Mouse (Mus musculus) forebrain, embryonic 12.5 days (tissue): Measurements from ENCODE around the gene Actn1. TPM values are rescaled to one million over a fixed set of nuclear protein-coding genes. Genes with fewer than 3 reads are reported as not detected.
A peak's percentile ranks its signal among the peaks of the same experiment; 100 is the strongest.

ENCODE experiments used
- ATAC-seq: fragments of 200-750 bp; cut with Nextera tagmentation; 2 replicates; pipeline ENCODE4 v1.8.0; 2017; ENCODE audit warnings: moderate TSS enrichment; ENCODE audit not compliant: low FRiP score
- H3K27ac ChIP-seq: fragments of 300-500 bp; sonication (generic); 2 replicates; pipeline ENCODE4 v1.5.1; 2016; ENCODE audit warnings: mild to moderate bottlenecking
- H3K27me3 ChIP-seq: fragments of 300-500 bp; sonication (generic); 2 replicates; pipeline ENCODE4 v1.6.1; 2016; ENCODE audit warnings: mild to moderate bottlenecking
- H3K36me3 ChIP-seq: fragments of 300-500 bp; sonication (generic); replicated peaks from 2 replicates; pipeline ENCODE4 v1.6.1; 2016; ENCODE audit warnings: mild to moderate bottlenecking
- H3K4me1 ChIP-seq: fragments of 300-500 bp; sonication (generic); 2 replicates; pipeline ENCODE4 v1.6.1; 2016
- H3K4me2 ChIP-seq: fragments of 300-500 bp; sonication (generic); 2 replicates; pipeline ENCODE4 v1.6.1; 2016; ENCODE audit warnings: mild to moderate bottlenecking, moderate library complexity
- H3K4me3 ChIP-seq: fragments of 300-500 bp; sonication (generic); replicated peaks from 2 replicates; pipeline ENCODE4 v1.5.1; 2016; ENCODE audit warnings: mild to moderate bottlenecking
- H3K9ac ChIP-seq: fragments of 300-500 bp; sonication (generic); 2 replicates; pipeline ENCODE4 v1.6.1; 2016; ENCODE audit warnings: mild to moderate bottlenecking
- H3K9me3 ChIP-seq: fragments of 300-500 bp; sonication (generic); 2 replicates; pipeline ENCODE4 v1.6.1; 2016
- WGBS: fragments of 180-500 bp; shearing (Covaris S2); methylation state at CpG from one replicate; pipeline ENCODE4 v1.1.7; 2016; 5-methylcytosine and 5-hydroxymethylcytosine counted together
- polyA plus RNA-seq: library from polyadenylated mRNA; unstranded; fragments of >200 nt; fragmentation: Nextera tagmentation; extraction: Ambion mirVana; gene quantifications from 2 replicates; pipeline ENCODE4 v1.2.1, GENCODE M21; 2016

Actn1 gene
- polyA plus RNA-seq, 1 experiment from 2014 or later = 21.9 TPM

DNA sequence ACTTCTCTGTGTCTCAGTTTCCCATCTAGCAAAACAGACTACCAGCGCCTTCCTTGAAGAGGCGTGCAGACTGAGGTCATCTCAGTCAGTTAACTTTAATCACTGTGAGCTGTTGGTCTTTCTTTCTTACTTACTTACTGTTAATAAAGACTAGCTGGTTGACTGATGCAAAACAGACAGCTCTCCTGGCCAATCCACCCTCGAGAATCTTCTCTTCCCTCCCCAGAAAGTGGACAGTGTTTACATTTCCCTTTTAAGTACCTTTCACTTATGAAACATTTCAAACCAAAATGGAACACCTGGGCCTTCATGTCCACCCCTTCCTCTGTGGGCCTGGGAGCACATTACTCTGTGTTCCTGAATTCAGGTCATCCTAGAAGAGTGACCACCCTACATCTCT is 8.6 kb downstream of the Actn1 start:
- Histone ChIP-seq H3K36me3 (no peaks in the 10 kb centered on the region), H3K9me3 (no peaks in the 10 kb centered on the region), H3K4me3 (no peak overlapping the region), H3K9ac (no peak overlapping the region), H3K27ac (no peak overlapping the region), H3K4me1 (no peaks in the 10 kb centered on the region; the same call in 1 of the 2 replicates), H3K4me2 (no peak overlapping the region), H3K27me3 (no peaks in the 10 kb centered on the region)
- WGBS = 73% methylated on average over 3 of the region's 3 CpGs
- ATAC-seq = no peak

DNA sequence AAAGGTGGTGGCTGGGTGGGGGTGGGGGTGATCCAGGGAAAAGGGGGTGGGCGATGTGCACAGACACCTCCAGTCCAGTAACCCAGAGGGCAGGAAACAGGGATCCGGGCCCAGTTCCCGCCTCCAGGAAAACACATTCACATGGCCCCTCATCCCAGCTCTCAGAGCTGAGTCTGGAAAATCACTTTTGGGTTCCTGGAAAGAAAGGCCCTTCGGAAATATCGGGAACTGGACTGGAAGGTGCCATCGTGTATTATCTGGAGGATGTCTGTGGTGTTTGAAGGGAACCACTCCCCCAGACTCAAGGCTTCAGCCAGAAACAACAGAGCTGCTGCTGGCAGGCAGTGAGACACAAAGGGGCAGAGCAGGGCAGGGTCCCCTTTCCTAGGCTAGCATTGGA is 10.6 kb downstream of the Actn1 start:
- H3K4me3 ChIP-seq = no peak overlapping the region
- H3K4me2 ChIP-seq = no peak overlapping the region
- no peak overlapping the region for H3K9ac ChIP-seq
- no peaks in the 10 kb centered on the region for H3K27me3 ChIP-seq
- H3K27ac ChIP-seq = no peak overlapping the region
- no peaks in the 10 kb centered on the region; the same call in 1 of the 2 replicates for H3K4me1 ChIP-seq
- H3K36me3 ChIP-seq = no peaks in the 10 kb centered on the region; the same call in 1 of the 2 replicates
- WGBS = 72% methylated on average over 6 of the region's 6 CpGs
- ATAC-seq = no peak
- H3K9me3 ChIP-seq = no peaks in the 10 kb centered on the region

DNA sequence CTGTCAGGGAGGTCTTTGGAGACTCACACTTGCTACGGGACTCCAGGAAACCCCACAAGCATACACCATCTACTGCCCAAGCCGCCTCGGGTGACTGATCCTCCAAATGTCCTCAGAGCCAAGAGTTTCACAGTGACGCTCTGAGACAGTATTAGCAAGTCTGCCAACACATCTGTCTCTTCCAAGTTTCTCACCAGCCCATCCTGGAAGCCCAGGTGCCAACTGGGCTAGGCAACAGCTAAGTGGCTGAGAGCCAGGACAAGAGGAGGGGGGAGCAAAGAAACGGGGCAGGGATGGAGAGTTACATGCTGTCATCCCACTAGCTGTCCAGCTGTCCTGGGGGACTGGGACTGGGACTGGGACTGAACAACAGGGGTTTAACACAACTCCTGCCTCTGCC is 13.1 kb downstream of the Actn1 start:
- H3K9me3 ChIP-seq = no peaks in the 10 kb centered on the region
- H3K4me2 ChIP-seq = no peak overlapping the region
- H3K27ac ChIP-seq = no peak overlapping the region
- no peak overlapping the region for H3K4me3 ChIP-seq
- no peak for ATAC-seq
- WGBS = 85% methylated on average over 5 of the region's 5 CpGs
- no peaks in the 10 kb centered on the region for H3K27me3 ChIP-seq
- peaks cover 9% of the 10 kb centered on the region; the same call in 1 of the 2 replicates for H3K4me1 ChIP-seq
- no peaks in the 10 kb centered on the region; the same call in 1 of the 2 replicates for H3K36me3 ChIP-seq
- no peak overlapping the region for H3K9ac ChIP-seq

GRCm38 (mm10) chr12:80246505-80246904 is 13.7 kb downstream of the Actn1 start:
- 85% methylated on average over 2 of the region's 2 CpGs for WGBS

DNA sequence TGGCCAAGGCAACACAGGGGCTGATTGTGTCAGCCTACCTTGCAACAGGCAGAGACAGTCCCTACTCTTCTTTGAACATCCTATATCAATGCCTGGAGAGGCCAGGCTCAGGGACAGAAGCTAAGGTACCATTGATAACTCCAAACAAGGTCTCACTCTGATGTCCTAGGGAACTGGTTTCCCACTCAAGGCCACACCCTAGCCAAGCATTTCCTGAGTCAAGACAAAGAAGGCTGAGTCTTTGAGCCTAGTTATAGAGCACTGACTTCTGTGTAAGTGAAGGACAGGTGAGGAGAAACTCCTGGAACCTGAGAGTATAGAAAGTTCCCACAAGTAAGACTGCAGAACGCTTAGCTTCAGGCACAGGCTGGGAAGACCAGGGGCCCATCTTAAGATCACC is 15.4 kb downstream of the Actn1 start:
- H3K4me2 ChIP-seq = no peak overlapping the region
- H3K4me3 ChIP-seq = no peak overlapping the region
- no peaks in the 10 kb centered on the region for H3K9me3 ChIP-seq
- peaks cover 9% of the 10 kb centered on the region; the same call in 1 of the 2 replicates for H3K4me1 ChIP-seq
- H3K27ac ChIP-seq = no peak overlapping the region
- ATAC-seq = no peak
- 90% methylated on average over 1 of the region's 1 CpGs for WGBS
- no peaks in the 10 kb centered on the region; the same call in 1 of the 2 replicates for H3K36me3 ChIP-seq
- H3K9ac ChIP-seq = no peak overlapping the region
- no peaks in the 10 kb centered on the region for H3K27me3 ChIP-seq

More at GRCm38 (mm10) chr12:80246505-80246904, 13.7 kb downstream of the Actn1 start:
- ATAC-seq = no peak
- Histone ChIP-seq H3K4me1 (peaks cover 9% of the 10 kb centered on the region; the same call in 1 of the 2 replicates), H3K9me3 (no peaks in the 10 kb centered on the region), H3K4me2 (no peak overlapping the region), H3K36me3 (no peaks in the 10 kb centered on the region; the same call in 1 of the 2 replicates), H3K27me3 (no peaks in the 10 kb centered on the region), H3K9ac (no peak overlapping the region), H3K27ac (no peak overlapping the region), H3K4me3 (no peak overlapping the region)

DNA sequence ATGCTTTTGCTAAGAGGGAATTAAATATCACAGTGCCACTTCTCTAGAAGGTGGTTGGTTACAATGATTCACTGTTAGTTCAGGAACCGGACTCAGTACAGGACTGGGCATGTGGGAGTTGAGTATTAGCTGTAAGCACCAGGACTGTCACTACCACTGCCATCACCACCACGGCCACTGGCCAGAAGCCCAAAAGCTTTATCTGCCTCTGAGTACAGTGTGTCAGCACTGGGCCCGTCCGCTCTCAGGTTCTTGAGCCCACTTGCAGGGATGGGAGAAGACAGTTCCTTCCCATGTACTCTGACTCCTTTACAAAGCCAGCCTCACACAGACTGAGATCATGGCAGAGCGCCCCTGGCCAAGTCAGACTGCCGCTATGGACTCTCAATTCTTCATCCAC is 16.0 kb downstream of the Actn1 start:
- no peak overlapping the region for H3K9ac ChIP-seq
- no peaks in the 10 kb centered on the region; the same call in 1 of the 2 replicates for H3K36me3 ChIP-seq
- H3K27me3 ChIP-seq = no peaks in the 10 kb centered on the region
- no peak overlapping the region for H3K4me2 ChIP-seq
- ATAC-seq = no peak
- WGBS = 98% methylated on average over 6 of the region's 6 CpGs
- no peak overlapping the region for H3K4me3 ChIP-seq
- H3K4me1 ChIP-seq = peaks cover 9% of the 10 kb centered on the region; the same call in 1 of the 2 replicates
- no peak overlapping the region for H3K27ac ChIP-seq
- no peaks in the 10 kb centered on the region for H3K9me3 ChIP-seq

GRCm38 (mm10) chr12:80243335-80243734 is 16.8 kb downstream of the Actn1 start:
- no peaks in the 10 kb centered on the region; the same call in 1 of the 2 replicates for H3K36me3 ChIP-seq
- no peak overlapping the region for H3K27ac ChIP-seq
- H3K9me3 ChIP-seq = no peaks in the 10 kb centered on the region
- H3K27me3 ChIP-seq = no peaks in the 10 kb centered on the region
- no peak overlapping the region for H3K9ac ChIP-seq
- H3K4me2 ChIP-seq = no peak overlapping the region
- no peak overlapping the region for H3K4me3 ChIP-seq
- H3K4me1 ChIP-seq = peaks cover 9% of the 10 kb centered on the region; the same call in 1 of the 2 replicates
- WGBS = 81% methylated on average over 4 of the region's 4 CpGs
- ATAC-seq = no peak

DNA sequence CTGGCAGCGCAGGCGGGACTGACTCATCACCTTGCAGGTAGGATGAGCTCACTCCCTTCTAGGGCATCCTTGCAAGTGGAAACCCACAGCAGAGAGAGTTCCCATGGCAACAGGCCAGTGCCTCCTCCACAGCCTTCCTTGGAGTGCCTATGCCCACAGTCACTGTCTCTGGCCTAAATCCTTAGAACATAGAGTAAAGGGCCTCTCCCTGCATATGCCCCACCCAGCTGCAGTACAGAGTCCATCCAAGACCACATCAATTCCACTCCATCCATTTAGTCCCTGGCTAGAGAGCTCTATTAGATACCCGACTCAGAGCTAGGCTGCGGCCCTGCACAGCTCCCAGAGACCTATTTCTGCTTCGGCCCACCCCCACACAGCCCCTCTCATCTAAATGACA is 20.7 kb downstream of the Actn1 start:
- H3K27ac ChIP-seq = no peak overlapping the region
- H3K27me3 ChIP-seq = no peaks in the 10 kb centered on the region
- H3K4me1 ChIP-seq = peaks cover 9% of the 10 kb centered on the region; the same call in 1 of the 2 replicates
- H3K36me3 ChIP-seq = no peaks in the 10 kb centered on the region; the same call in 1 of the 2 replicates
- no peaks in the 10 kb centered on the region for H3K9me3 ChIP-seq
- ATAC-seq = no peak
- no peak overlapping the region for H3K4me2 ChIP-seq
- H3K9ac ChIP-seq = 0 out of 2 replicates have a peak overlapping the region, but pooled peaks have one; percentile 12
- no peak overlapping the region for H3K4me3 ChIP-seq
- 92% methylated on average over 5 of the region's 5 CpGs for WGBS

DNA sequence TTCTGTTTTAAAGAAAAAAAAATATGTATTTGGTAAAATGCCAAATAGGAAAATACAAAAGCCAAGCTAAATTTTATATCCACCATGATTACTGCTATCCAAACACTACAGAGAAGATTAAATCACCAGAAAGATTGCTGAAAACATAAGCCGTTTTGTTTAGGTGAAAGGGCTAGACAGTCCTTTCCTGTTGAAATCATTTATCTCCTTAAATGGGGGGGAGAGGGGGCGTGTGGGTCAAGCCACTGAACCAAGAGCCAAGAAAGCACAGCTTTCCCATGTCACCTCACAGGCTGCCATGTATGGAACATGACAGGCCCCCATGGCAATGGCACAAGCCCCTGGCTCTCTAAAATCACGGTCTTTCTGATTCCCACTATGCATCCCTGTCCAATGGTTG is 21.6 kb downstream of the Actn1 start:
- H3K36me3 ChIP-seq = 0 out of 2 replicates have a peak, but pooled peaks cover 3% of the 10 kb centered on the region
- H3K27ac ChIP-seq = no peak overlapping the region
- no peak overlapping the region for H3K9ac ChIP-seq
- ATAC-seq = no peak
- no peaks in the 10 kb centered on the region for H3K9me3 ChIP-seq
- H3K4me2 ChIP-seq = no peak overlapping the region
- WGBS = 85% methylated on average over 3 of the region's 3 CpGs
- H3K4me1 ChIP-seq = peaks cover 5% of the 10 kb centered on the region; the same call in 1 of the 2 replicates
- no peaks in the 10 kb centered on the region for H3K27me3 ChIP-seq
- no peak overlapping the region for H3K4me3 ChIP-seq

- WGBS = 97% methylated on average over 1 of the region's 1 CpGs
- Histone ChIP-seq H3K36me3 (0 out of 2 replicates have a peak, but pooled peaks cover 3% of the 10 kb centered on the region), H3K27ac (no peak overlapping the region), H3K4me1 (peaks cover 16% of the 10 kb centered on the region), H3K9ac (no peak overlapping the region), H3K4me2 (no peak overlapping the region), H3K4me3 (no peak overlapping the region), H3K27me3 (no peaks in the 10 kb centered on the region), H3K9me3 (no peaks in the 10 kb centered on the region)
- no peak for ATAC-seq
Observed at GRCm38 (mm10) chr12:80235295-80235694, 24.9 kb downstream of the Actn1 start.

- H3K27ac ChIP-seq = no peak overlapping the region
- no peak for ATAC-seq
- no peaks in the 10 kb centered on the region for H3K27me3 ChIP-seq
- no peak overlapping the region for H3K9ac ChIP-seq
- H3K4me2 ChIP-seq = no peak overlapping the region
- peaks cover 27% of the 10 kb centered on the region for H3K4me1 ChIP-seq
- 92% methylated on average over 3 of the region's 3 CpGs for WGBS
- H3K4me3 ChIP-seq = no peak overlapping the region
- H3K9me3 ChIP-seq = no peaks in the 10 kb centered on the region
- 0 out of 2 replicates have a peak, but pooled peaks cover 3% of the 10 kb centered on the region for H3K36me3 ChIP-seq
Observed at GRCm38 (mm10) chr12:80234226-80234625, 25.9 kb downstream of the Actn1 start.

- Histone ChIP-seq H3K27me3 (no peaks in the 10 kb centered on the region), H3K9ac (no peak overlapping the region), H3K4me2 (no peak overlapping the region), H3K9me3 (no peaks in the 10 kb centered on the region), H3K4me3 (no peak overlapping the region), H3K27ac (no peak overlapping the region), H3K4me1 (peaks cover 39% of the 10 kb centered on the region), H3K36me3 (0 out of 2 replicates have a peak, but pooled peaks cover 3% of the 10 kb centered on the region)
- WGBS = 91% methylated on average over 4 of the region's 4 CpGs
- ATAC-seq = no peak
Observed at GRCm38 (mm10) chr12:80232840-80233218, 27.3 kb downstream of the Actn1 start.
